Mouse (Mus musculus) R1 (cell line): ENCODE measurements around the gene Gm10563.
A peak's percentile ranks its signal among the peaks of the same experiment; 100 is the strongest.
"Not testable (repeated sequence)": the region's sequence is repeated elsewhere in the genome, so short reads cannot be mapped to it uniquely, and the experiment has no call there.

Experiments
- DNase-seq: peaks from one replicate; pipeline ENCODE4 v3.0.0-alpha.2; 2018; ENCODE audit warnings: low read depth, low spot score

Gene Gm10563

GRCm38 (mm10) chr4:155598536-155598935, 46.7 kb downstream of the Gm10563 start:
- DNase-seq: peak; percentile 73

GRCm38 (mm10) chr4:155596606-155597005, 48.6 kb downstream of the Gm10563 start:
- peak; percentile 7 for DNase-seq

- DNase-seq: no peak
Observed at GRCm38 (mm10) chr4:155595777-155596176, 49.4 kb downstream of the Gm10563 start.

- DNase-seq: no peak
Observed at GRCm38 (mm10) chr4:155593780-155594179, 51.4 kb downstream of the Gm10563 start.

- no peak for DNase-seq
Observed at GRCm38 (mm10) chr4:155591012-155591719, 54.0 kb downstream of the Gm10563 start.

- no peak for DNase-seq
Observed at GRCm38 (mm10) chr4:155589356-155589755, 55.9 kb downstream of the Gm10563 start.

- DNase-seq: no peak
Observed at GRCm38 (mm10) chr4:155582279-155582905, 62.8 kb downstream of the Gm10563 start.

GRCm38 (mm10) chr4:155580420-155580819, 64.8 kb downstream of the Gm10563 start:
- peak; percentile 57 for DNase-seq

GRCm38 (mm10) chr4:155578336-155579125, 66.7 kb downstream of the Gm10563 start:
- no peak for DNase-seq

GRCm38 (mm10) chr4:155577741-155578140, 67.5 kb downstream of the Gm10563 start:
- no peak for DNase-seq

GRCm38 (mm10) chr4:155577132-155577531, 68.1 kb downstream of the Gm10563 start:
- DNase-seq: no peak

- peak; percentile 75 for DNase-seq
Observed at GRCm38 (mm10) chr4:155575521-155575920, 69.7 kb downstream of the Gm10563 start.

- no peak for DNase-seq
Observed at GRCm38 (mm10) chr4:155574931-155575330, 70.3 kb downstream of the Gm10563 start.

- DNase-seq: peak; percentile 34
Observed at GRCm38 (mm10) chr4:155573876-155574275, 71.3 kb downstream of the Gm10563 start.

- DNase-seq: no peak
Observed at GRCm38 (mm10) chr4:155573155-155573554, 72.1 kb downstream of the Gm10563 start.

- peak; percentile 30 for DNase-seq
Observed at GRCm38 (mm10) chr4:155571442-155571841, 73.8 kb downstream of the Gm10563 start.

- DNase-seq: not testable (repeated sequence)
Observed at GRCm38 (mm10) chr4:155570315-155570714, 74.9 kb downstream of the Gm10563 start.

GRCm38 (mm10) chr4:155569818-155570217, 75.4 kb downstream of the Gm10563 start:
- DNase-seq: no peak

GRCm38 (mm10) chr4:155568632-155569370, 76.4 kb downstream of the Gm10563 start:
- no peak for DNase-seq

- DNase-seq: peak; percentile 45
Observed at GRCm38 (mm10) chr4:155568170-155568569, 77.0 kb downstream of the Gm10563 start.

- no peak for DNase-seq
Observed at GRCm38 (mm10) chr4:155566555-155566954, 78.7 kb downstream of the Gm10563 start.
